Mouse (Mus musculus): ENCODE results near the gene Gm13693. TPM values are rescaled to one million over a fixed set of nuclear protein-coding genes. Genes with fewer than 3 reads are reported as not detected.
"Not testable (repeated sequence)": the region's sequence is repeated elsewhere in the genome, so short reads cannot be mapped to it uniquely, and the experiment has no call there.

Gm13693 gene
- polyA plus RNA-seq, 1 experiment from 2014 or later = not detected

GRCm38 (mm10) chr2:83984443-83984842 is 23.1 kb downstream of the Gm13693 start, which contains the start of gene Gm13697:
Gene Gm13697 (plus strand): TSS chr2:83984743.
- not testable (repeated sequence) for H3K4me1 ChIP-seq (replicated peaks; ENCODE audit: control insufficient read depth, insufficient read depth, low read length); H3K9ac ChIP-seq (ENCODE audit: low read depth, low read length); ATAC-seq (ENCODE audit: low FRiP score); DNase-seq (ENCODE audit: low spot score); H3K27ac ChIP-seq (ENCODE audit: low read depth, low read length); H3K4me3 ChIP-seq (ENCODE audit: low read depth, low read length); H3K36me3 ChIP-seq (ENCODE audit: control insufficient read depth, insufficient read depth, low read length); H3K9me3 ChIP-seq (ENCODE audit: control insufficient read depth, low read length); H3K27me3 ChIP-seq (ENCODE audit: control insufficient read depth, insufficient read depth, low read length); H3K4me2 ChIP-seq (replicated peaks; ENCODE audit: low read depth, low read length)
- WGBS = no CpG with 5 or more reads among the region's 6 CpGs

GRCm38 (mm10) chr2:83990253-83990652 is 28.9 kb downstream of the Gm13693 start, which contains the start of gene Gm13691:
Gene Gm13691 (plus strand): TSS chr2:83990553.
- not testable (repeated sequence) for H3K9ac ChIP-seq (ENCODE audit: low read depth, low read length); H3K27ac ChIP-seq (ENCODE audit: low read depth, low read length); H3K9me3 ChIP-seq (ENCODE audit: control insufficient read depth, low read length); ATAC-seq (ENCODE audit: low FRiP score); H3K4me1 ChIP-seq (replicated peaks; ENCODE audit: control insufficient read depth, insufficient read depth, low read length); H3K4me2 ChIP-seq (replicated peaks; ENCODE audit: low read depth, low read length); DNase-seq (ENCODE audit: low spot score); H3K36me3 ChIP-seq (ENCODE audit: control insufficient read depth, insufficient read depth, low read length); H3K4me3 ChIP-seq (ENCODE audit: low read depth, low read length); H3K27me3 ChIP-seq (ENCODE audit: control insufficient read depth, insufficient read depth, low read length)
- no CpG with 5 or more reads among the region's 6 CpGs for WGBS

- not testable (repeated sequence) for H3K9ac ChIP-seq (ENCODE audit: low read depth, low read length); H3K4me2 ChIP-seq (replicated peaks; ENCODE audit: low read depth, low read length); H3K4me3 ChIP-seq (ENCODE audit: low read depth, low read length); ATAC-seq (ENCODE audit: low FRiP score); DNase-seq (ENCODE audit: low spot score); H3K9me3 ChIP-seq (ENCODE audit: control insufficient read depth, low read length); H3K36me3 ChIP-seq (ENCODE audit: control insufficient read depth, insufficient read depth, low read length); H3K4me1 ChIP-seq (replicated peaks; ENCODE audit: control insufficient read depth, insufficient read depth, low read length); H3K27me3 ChIP-seq (ENCODE audit: control insufficient read depth, insufficient read depth, low read length); H3K27ac ChIP-seq (ENCODE audit: low read depth, low read length)
- 60% methylated on average over 7 of the region's 9 CpGs for WGBS
Observed at GRCm38 (mm10) chr2:83993639-83994255, 32.4 kb downstream of the Gm13693 start.

- H3K4me3 ChIP-seq (ENCODE audit: low read depth, low read length); ATAC-seq (ENCODE audit: low FRiP score); H3K9me3 ChIP-seq (ENCODE audit: control insufficient read depth, low read length); H3K4me2 ChIP-seq (replicated peaks; ENCODE audit: low read depth, low read length); H3K27me3 ChIP-seq (ENCODE audit: control insufficient read depth, insufficient read depth, low read length); H3K9ac ChIP-seq (ENCODE audit: low read depth, low read length); DNase-seq (ENCODE audit: low spot score); H3K36me3 ChIP-seq (ENCODE audit: control insufficient read depth, insufficient read depth, low read length); H3K27ac ChIP-seq (ENCODE audit: low read depth, low read length); H3K4me1 ChIP-seq (replicated peaks; ENCODE audit: control insufficient read depth, insufficient read depth, low read length): not testable (repeated sequence)
- no CpG with 5 or more reads among the region's 3 CpGs for WGBS
Observed at GRCm38 (mm10) chr2:83994526-83994925, 33.2 kb downstream of the Gm13693 start.

GRCm38 (mm10) chr2:84008913-84009312 is 47.6 kb downstream of the Gm13693 start:
- no peak for ATAC-seq (ENCODE audit: low FRiP score)
- no peaks in the 10 kb centered on the region for H3K9me3 ChIP-seq (ENCODE audit: control insufficient read depth, low read length)

GRCm38 (mm10) chr2:84009818-84010217 is 48.5 kb downstream of the Gm13693 start:
- Histone ChIP-seq H3K27me3 (ENCODE audit: control insufficient read depth, insufficient read depth, low read length) (no peaks in the 10 kb centered on the region), H3K9ac (ENCODE audit: low read depth, low read length) (no peak overlapping the region), H3K4me1 (replicated peaks; ENCODE audit: control insufficient read depth, insufficient read depth, low read length) (no peaks in the 10 kb centered on the region), H3K9me3 (ENCODE audit: control insufficient read depth, low read length) (no peaks in the 10 kb centered on the region), H3K4me3 (ENCODE audit: low read depth, low read length) (no peak overlapping the region), H3K27ac (ENCODE audit: low read depth, low read length) (no peak overlapping the region), H3K36me3 (ENCODE audit: control insufficient read depth, insufficient read depth, low read length) (no peaks in the 10 kb centered on the region), H3K4me2 (replicated peaks; ENCODE audit: low read depth, low read length) (no peak overlapping the region)
- DNase-seq (ENCODE audit: low spot score) = no peak
- 79% methylated on average over 3 of the region's 3 CpGs for WGBS
- no peak for ATAC-seq (ENCODE audit: low FRiP score)

More at GRCm38 (mm10) chr2:84008913-84009312, 47.6 kb downstream of the Gm13693 start:
- Histone ChIP-seq H3K27me3 (ENCODE audit: control insufficient read depth, insufficient read depth, low read length) (no peaks in the 10 kb centered on the region), H3K27ac (ENCODE audit: low read depth, low read length) (no peak overlapping the region), H3K4me3 (ENCODE audit: low read depth, low read length) (no peak overlapping the region), H3K36me3 (ENCODE audit: control insufficient read depth, insufficient read depth, low read length) (no peaks in the 10 kb centered on the region), H3K4me1 (replicated peaks; ENCODE audit: control insufficient read depth, insufficient read depth, low read length) (no peaks in the 10 kb centered on the region), H3K4me2 (replicated peaks; ENCODE audit: low read depth, low read length) (no peak overlapping the region), H3K9ac (ENCODE audit: low read depth, low read length) (no peak overlapping the region)
- no peak for DNase-seq (ENCODE audit: low spot score)
- 74% methylated on average over 1 of the region's 1 CpGs for WGBS

Other genes starting within 250 kb of the Gm13693 start
- gene Itgav, start 237.1 kb upstream of the Gm13693 start, polyA plus RNA-seq (2014; fragmentation: Nextera tagmentation; extraction: Ambion mirVana) = 40.3 and 42.8 TPM in 2 replicates
- 42.7 and 48.6 TPM in 2 replicates for gene Fam171b, start 148.9 kb upstream of the Gm13693 start, polyA plus RNA-seq (2014; fragmentation: Nextera tagmentation; extraction: Ambion mirVana)
- not detected in 2 replicates for gene Zswim2, start 20.3 kb upstream of the Gm13693 start, polyA plus RNA-seq (2014; fragmentation: Nextera tagmentation; extraction: Ambion mirVana)
- not detected in 2 replicates for gene Gm13698, start 5.8 kb upstream of the Gm13693 start, polyA plus RNA-seq (2014; fragmentation: Nextera tagmentation; extraction: Ambion mirVana)
- not detected in 2 replicates for gene Gm13695, start 5.8 kb downstream of the Gm13693 start, polyA plus RNA-seq (2014; fragmentation: Nextera tagmentation; extraction: Ambion mirVana)
- gene Gm13696, start 11.6 kb downstream of the Gm13693 start, polyA plus RNA-seq (2014; fragmentation: Nextera tagmentation; extraction: Ambion mirVana) = not detected in 2 replicates
- gene Gm13694, start 17.4 kb downstream of the Gm13693 start, polyA plus RNA-seq (2014; fragmentation: Nextera tagmentation; extraction: Ambion mirVana) = not detected in 2 replicates
- not detected in 2 replicates for gene Gm13697, start 23.2 kb downstream of the Gm13693 start, polyA plus RNA-seq (2014; fragmentation: Nextera tagmentation; extraction: Ambion mirVana)
- gene Gm13691, start 29.1 kb downstream of the Gm13693 start, polyA plus RNA-seq (2014; fragmentation: Nextera tagmentation; extraction: Ambion mirVana) = not detected in 2 replicates